Mouse (Mus musculus) thymus, adult 2 months (tissue): ENCODE measurements at regions not wholly inside any gene's neighbourhood (a gene's known extent, or its start where the extent isn't known, plus 50 kb on each side); places are given as distances from the start of the nearest gene placed in this dataset.

Experiments used
- CTCF ChIP-seq: fragments of 200-500 bp; IDR thresholded peaks from 2 replicates; pipeline ENCODE4 v1.5.1; 2012; ENCODE audit warnings: mild to moderate bottlenecking, control low read depth, low read length, moderate library complexity, borderline replicate concordance; ENCODE audit not compliant: control insufficient read depth, poor library complexity, insufficient read depth; ENCODE audit errors: extremely low read depth
- POLR2A ChIP-seq: fragments of 200-500 bp; IDR thresholded peaks from 2 replicates; pipeline ENCODE4 v1.6.1; 2012; ENCODE audit warnings: mild to moderate bottlenecking, low read length, control low read depth, moderate library complexity; ENCODE audit not compliant: control insufficient read depth, poor library complexity, insufficient read depth; ENCODE audit errors: extremely low read depth

DNA sequence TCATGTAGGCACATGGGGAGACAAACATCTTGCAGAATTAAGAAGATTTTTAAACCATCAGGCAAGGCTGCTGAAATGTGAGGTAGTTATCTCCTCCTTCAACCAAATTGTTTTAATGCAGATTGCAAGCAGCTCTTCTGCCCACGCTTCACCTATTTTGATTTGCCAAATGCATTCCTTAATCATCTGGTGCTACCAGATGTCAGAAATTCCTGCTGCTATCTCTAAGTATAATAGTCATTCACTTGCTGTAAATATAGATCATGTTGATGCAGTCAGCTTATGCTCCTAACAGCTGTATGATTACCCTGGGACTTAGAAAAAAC lies 98.8 kb upstream of the Gprin3 start:
- TF ChIP-seq CTCF (no peak), POLR2A (no peak)
